ENCODE assay signal across 8 mouse cellular contexts in the genomic region with DNA sequence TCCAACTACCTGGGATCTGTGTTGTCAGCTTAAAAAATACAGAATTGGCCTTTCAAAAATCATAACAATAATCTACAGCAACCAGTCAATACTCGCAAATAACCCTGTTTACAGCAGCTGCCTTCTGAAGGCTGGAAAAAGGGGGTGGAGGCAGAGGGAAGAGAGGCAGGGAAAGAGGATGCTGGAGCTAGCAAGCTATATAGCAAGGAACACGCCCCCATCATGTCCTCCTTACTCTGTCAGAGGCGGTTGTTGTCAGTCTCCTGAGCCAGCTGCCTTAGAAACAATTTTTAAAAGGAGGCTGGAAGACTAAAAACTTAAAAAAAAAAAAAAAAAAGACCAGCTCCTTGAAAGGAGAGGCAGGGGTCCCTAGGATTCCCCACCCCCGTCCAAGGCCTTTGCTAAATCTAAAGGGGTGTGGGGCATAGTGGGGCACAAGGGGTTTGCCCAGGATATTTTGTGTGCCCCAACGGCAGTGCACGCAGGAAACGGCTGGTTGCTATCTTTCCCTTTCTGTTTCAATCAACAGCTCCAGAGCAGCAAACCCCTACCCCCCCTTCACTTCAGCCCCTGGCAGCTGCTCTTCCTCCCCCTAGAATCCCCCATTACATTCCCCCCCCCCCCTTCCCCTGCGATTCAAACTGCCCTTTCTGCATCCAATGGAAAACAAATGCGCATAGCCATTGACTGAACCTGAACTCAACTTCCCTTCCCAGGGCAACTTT. TPM values are rescaled to one million over a fixed set of nuclear protein-coding genes. Genes with fewer than 3 reads are reported as not detected.
DNase-seq lines count a peak whose midpoint lies in the region; ATAC-seq and TF ChIP-seq lines count a peak whose summit lies in the region.

No protein-coding gene starts in this region.

- peaks cover 66% of the 10 kb centered on the region for H3K79me2 ChIP-seq in MEL (ENCODE audit: control insufficient read depth, insufficient read depth, low read length, poor library complexity)
- peaks cover 68% of the 10 kb centered on the region for H3K79me2 ChIP-seq in macrophage (ENCODE audit: inconsistent target)

- no peak for DNase-seq in kidney, adult 11 months
- peak; percentile 42 for DNase-seq in MEL (ENCODE audit: low read depth, low spot score)
- peak; percentile 8 for DNase-seq in hindbrain, embryonic 10.5 days (ENCODE audit: low spot score)
- DNase-seq in thymus, postnatal 25 days: peak; percentile 62
- no peak for DNase-seq in gastrocnemius, postnatal 36 days
- no peak for DNase-seq in adrenal gland, postnatal 36 days

- H3K4me3 ChIP-seq in kidney, embryonic 14.5 days (ENCODE audit: low read length): peak overlapping the region; percentile 77
- peak overlapping the region; percentile 88 to 97 for H3K4me3 ChIP-seq in MEL (ENCODE audit: control insufficient read depth in 1 of 2, insufficient read depth in 1 of 2, low read depth in 2 of 2, low read length in 2 of 2)
- peak overlapping the region; percentile 100 for H3K4me3 ChIP-seq in hindbrain, embryonic 10.5 days
- H3K4me3 ChIP-seq in macrophage (ENCODE audit: inconsistent target): peak overlapping the region; percentile 94

- 29% methylated on average over 9 of the region's 9 CpGs for WGBS in kidney, embryonic 14.5 days
- WGBS in hindbrain, embryonic 10.5 days: 36% methylated on average over 9 of the region's 9 CpGs
- 12% methylated on average over 7 of the region's 9 CpGs for WGBS in macrophage (ENCODE audit: missing documents)

- intact Hi-C loops in gastrocnemius, postnatal 36 days (cut with DNase I): no loop called here

- no peaks in the 10 kb centered on the region for H3K9me3 ChIP-seq in kidney, embryonic 14.5 days (ENCODE audit: control insufficient read depth, low read length)
- no peaks in the 10 kb centered on the region for H3K9me3 ChIP-seq in MEL (replicated peaks; ENCODE audit: insufficient read depth, low read length)
- H3K9me3 ChIP-seq in hindbrain, embryonic 10.5 days: no peaks in the 10 kb centered on the region

- TF ChIP-seq CTCF in MEL (IDR thresholded peaks at IDR 0.05 in 2 of 3, conservative IDR thresholded peaks at IDR 0.05 in 1 of 3; ENCODE audit: control insufficient read depth in 1 of 3, insufficient read depth in 1 of 3, low read depth in 2 of 3, low read length in 3 of 3, poor library complexity in 1 of 3, severe bottlenecking in 1 of 3): no peak

- H3K27ac ChIP-seq in kidney, embryonic 14.5 days (ENCODE audit: low read depth, low read length): peak overlapping the region; percentile 57; the same call in 1 of the 2 replicates
- H3K27ac ChIP-seq in MEL (ENCODE audit: control insufficient read depth, low read depth, low read length) (peak overlapping the region; percentile 41), macrophage (no peak overlapping the region)
- peak overlapping the region; percentile 99 for H3K27ac ChIP-seq in hindbrain, embryonic 10.5 days

- peak in 1 of 2 experiments; percentile 70; a peak in 2 of 4 replicates for TF ChIP-seq EP300 in MEL (IDR thresholded peaks at IDR 0.05; ENCODE audit: low read depth in 1 of 2, low read length in 2 of 2)

- peaks cover 39% of the 10 kb centered on the region for H3K4me1 ChIP-seq in kidney, embryonic 14.5 days (ENCODE audit: control insufficient read depth, insufficient read depth, low read length)
- H3K4me1 ChIP-seq in MEL (ENCODE audit: control insufficient read depth in 1 of 2, insufficient read depth in 2 of 2, low read length in 2 of 2): peaks cover 2 to 9% of the 10 kb centered on the region in 2 experiments; a peak in 2 of 4 replicates
- peaks cover 70% of the 10 kb centered on the region for H3K4me1 ChIP-seq in hindbrain, embryonic 10.5 days (replicated peaks)

- H3K27me3 ChIP-seq in kidney, embryonic 14.5 days (ENCODE audit: control insufficient read depth, insufficient read depth, low read length): no peaks in the 10 kb centered on the region
- H3K27me3 ChIP-seq in MEL (ENCODE audit: control insufficient read depth in 1 of 2, insufficient read depth in 2 of 2, low read length in 2 of 2): no peaks in the 10 kb centered on the region
- H3K27me3 ChIP-seq in hindbrain, embryonic 10.5 days (ENCODE audit: insufficient read depth, poor library complexity, severe bottlenecking): no peaks in the 10 kb centered on the region

- H3K36me3 ChIP-seq in kidney, embryonic 14.5 days (ENCODE audit: control insufficient read depth, insufficient read depth, low read length): no peaks in the 10 kb centered on the region; the same call in 1 of the 2 replicates
- H3K36me3 ChIP-seq in MEL (ENCODE audit: control insufficient read depth in 1 of 2, insufficient read depth in 2 of 2, low read length in 2 of 2) (peaks cover 5 to 10% of the 10 kb centered on the region in 2 experiments), macrophage (ENCODE audit: inconsistent target) (no peaks in the 10 kb centered on the region)
- H3K36me3 ChIP-seq in hindbrain, embryonic 10.5 days: peaks cover 18% of the 10 kb centered on the region

- ATAC-seq in kidney, embryonic 14.5 days (ENCODE audit: low FRiP score, low TSS enrichment): no peak

- peak overlapping the region; percentile 90 for H3K4me2 ChIP-seq in kidney, embryonic 14.5 days (replicated peaks; ENCODE audit: low read depth, low read length)

- TF ChIP-seq POLR2A in MEL (IDR thresholded peaks at IDR 0.05; ENCODE audit: control insufficient read depth in 1 of 2, insufficient read depth in 1 of 2, low read depth in 1 of 2, low read length in 2 of 2, poor library complexity in 1 of 2): no peak

- H3K9ac ChIP-seq in kidney, embryonic 14.5 days (ENCODE audit: low read depth, low read length): peak overlapping the region; percentile 97; the same call in 1 of the 2 replicates
- H3K9ac ChIP-seq in MEL (ENCODE audit: control insufficient read depth, low read depth, low read length, poor library complexity, severe bottlenecking): peak overlapping the region; percentile 95

- TF ChIP-seq RAD21 in MEL (IDR thresholded peaks at IDR 0.05; ENCODE audit: low read depth, low read length): no peak

TF ChIP-seq in MEL, 35 proteins besides CTCF, POLR2A, EP300 and RAD21 (continues in another document):
- TF ChIP-seq BHLHE40 (IDR thresholded peaks at IDR 0.05; ENCODE audit: borderline replicate concordance, low read depth, low read length): no peak
- TF ChIP-seq MAZ (IDR thresholded peaks at IDR 0.05; ENCODE audit: low read depth, low read length): 0 out of 2 replicates have a peak, but pooled peaks have one; percentile 40
- TF ChIP-seq CHD2 (IDR thresholded peaks at IDR 0.05; ENCODE audit: low read length): no peak
- no peak for TF ChIP-seq JUND (IDR thresholded peaks at IDR 0.05; ENCODE audit: low read depth, low read length)
- TF ChIP-seq MYC (IDR thresholded peaks at IDR 0.05; ENCODE audit: low read depth, low read length): no peak
- no peak for TF ChIP-seq GABPA (IDR thresholded peaks at IDR 0.05; ENCODE audit: low read depth, low read length)
- no peak for TF ChIP-seq ELF1 (IDR thresholded peaks at IDR 0.05; ENCODE audit: low read depth, low read length)
- no peak for TF ChIP-seq MAX (IDR thresholded peaks at IDR 0.05; ENCODE audit: low read length)
- peak; percentile 64 for TF ChIP-seq ETS1 (IDR thresholded peaks at IDR 0.05; ENCODE audit: low read depth, low read length)
- TF ChIP-seq USF2 (IDR thresholded peaks at IDR 0.05; ENCODE audit: borderline replicate concordance in 1 of 2, insufficient read depth in 1 of 2, low read depth in 1 of 2, low read length in 2 of 2): no peak
- TF ChIP-seq ZMIZ1 (IDR thresholded peaks at IDR 0.05; ENCODE audit: low read depth, low read length): no peak
- TF ChIP-seq POLR2AphosphoS5 (IDR thresholded peaks at IDR 0.05; ENCODE audit: borderline replicate concordance, low read depth, low read length): no peak
- TF ChIP-seq SIN3A (IDR thresholded peaks at IDR 0.05; ENCODE audit: low read length): peak; percentile 55; the same call in 1 of the 2 replicates
- peak; percentile 46; the same call in 1 of the 2 replicates for TF ChIP-seq TCF12 (IDR thresholded peaks at IDR 0.05; ENCODE audit: low read depth, low read length)
- TF ChIP-seq HCFC1 (IDR thresholded peaks at IDR 0.05; ENCODE audit: low read depth, low read length): no peak; the same call in 1 of the 2 replicates
- no peak for TF ChIP-seq E2F4 (IDR thresholded peaks at IDR 0.05; ENCODE audit: borderline replicate concordance, low read depth, low read length)
- TF ChIP-seq ZKSCAN1 (IDR thresholded peaks at IDR 0.05; ENCODE audit: low read depth, low read length): no peak
- TF ChIP-seq CHD1 (IDR thresholded peaks at IDR 0.05; ENCODE audit: low read depth, low read length): no peak

RNA-seq across cellular contexts. Expression of gene Kmt2a, which starts 2.2 kb away (rescaled TPM):
- 14.9 and 15.2 TPM in 2 replicates for polyA plus RNA-seq in kidney, embryonic 14.5 days (2014; fragmentation: Nextera tagmentation; extraction: Ambion mirVana)
- total RNA-seq in MEL (2012; rRNA removed): 4.7 and 6.2 TPM in 2 replicates
- polyA plus RNA-seq in MEL (2012; ENCODE audit: insufficient read depth in 1 of 2, insufficient read length in 2 of 2, low read depth in 1 of 2, low replicate concordance in 2 of 2, missing spikeins in 1 of 2): 10 to 100 TPM; 11.7 to 27.3 TPM
- 11.8 and 18.2 TPM in 2 replicates for polyA plus RNA-seq in hindbrain, embryonic 10.5 days (2016; fragmentation: Nextera tagmentation; extraction: Ambion mirVana)
- total RNA-seq in macrophage (2018; cell fraction: chromatin; rRNA removed): 100 to 1,000 TPM in 25 of 26 experiments, 10 to 100 TPM in 1; 81.2 to 493 (median 210) TPM
- 10 to 100 TPM; 13.6 to 31.3 (median 21.3) TPM for total RNA-seq in macrophage (2018; cell fraction: cytosol; rRNA removed)
- total RNA-seq in macrophage (2018; cell fraction: nucleus; rRNA removed): 100 to 1,000 TPM in 8 of 26 experiments, 10 to 100 TPM in 18; 47.2 to 225 (median 82.2) TPM
- 8.0 to 17.8 TPM (median 11.8 TPM) in 3 replicates for polyA plus RNA-seq in macrophage (2018)
- 10 to 100 TPM; 12.5 to 12.8 TPM for total RNA-seq in gastrocnemius, postnatal 36 days (2021)
- total RNA-seq in adrenal gland, postnatal 36 days (2021): 10 to 100 TPM; 31.9 to 38.3 TPM

RNA-seq across cellular contexts. Expression of gene Atp5l, which starts 41.6 kb away (rescaled TPM):
- 674 and 931 TPM in 2 replicates for polyA plus RNA-seq in kidney, embryonic 14.5 days (2014; fragmentation: Nextera tagmentation; extraction: Ambion mirVana)
- 719 and 722 TPM in 2 replicates for total RNA-seq in MEL (2012; rRNA removed)
- polyA plus RNA-seq in MEL (2012; ENCODE audit: insufficient read depth in 1 of 2, insufficient read length in 2 of 2, low read depth in 1 of 2, low replicate concordance in 2 of 2, missing spikeins in 1 of 2): 100 to 1,000 TPM in 1 of 2 experiments, not detected in 1; 320 TPM
- polyA plus RNA-seq in hindbrain, embryonic 10.5 days (2016; fragmentation: Nextera tagmentation; extraction: Ambion mirVana): 599 and 650 TPM in 2 replicates
- total RNA-seq in macrophage (2018; cell fraction: chromatin; rRNA removed): 10 to 100 TPM; 18.6 to 73.1 (median 41.7) TPM
- total RNA-seq in macrophage (2018; cell fraction: cytosol; rRNA removed): 100 to 1,000 TPM; 373 to 557 (median 450) TPM
- total RNA-seq in macrophage (2018; cell fraction: nucleus; rRNA removed): 100 to 1,000 TPM in 10 of 26 experiments, 10 to 100 TPM in 16; 38.5 to 162 (median 89.3) TPM
- polyA plus RNA-seq in macrophage (2018): 222 to 622 TPM (median 524 TPM) in 3 replicates
- total RNA-seq in gastrocnemius, postnatal 36 days (2021): 100 to 1,000 TPM; 659 to 699 TPM
- 100 to 1,000 TPM; 605 to 637 TPM for total RNA-seq in adrenal gland, postnatal 36 days (2021)

Comparison
In these comparisons a context has a peak if more than half of its experiments do, and no peak if none do; other contexts are left out.
1. DNase-seq: peak in MEL (single experiment), hindbrain, embryonic 10.5 days (single experiment) and thymus, postnatal 25 days (single experiment); none in kidney, adult 11 months (single experiment), gastrocnemius, postnatal 36 days (0 of 2) and adrenal gland, postnatal 36 days (0 of 2).
2. Peak in every context shown above with its lines, with median percentiles within 50 percentile points of each other: H3K4me3 ChIP-seq.